Mouse (Mus musculus) brain, embryonic 14.5 days (tissue): ENCODE measurements around the gene Ivd.

Source experiments
- CTCF ChIP-seq: fragments of 200-500 bp; IDR thresholded peaks from 2 replicates; pipeline ENCODE4 v1.5.1; 2012; ENCODE audit warnings: inconsistent platforms, mild to moderate bottlenecking, moderate library complexity, borderline replicate concordance; ENCODE audit not compliant: insufficient read depth, insufficient read length; ENCODE audit errors: extremely low read depth
- POLR2A ChIP-seq: fragments of 200-500 bp; IDR thresholded peaks from 2 replicates; pipeline ENCODE4 v1.6.1; 2012; ENCODE audit warnings: mild to moderate bottlenecking, inconsistent platforms, borderline replicate concordance; ENCODE audit not compliant: poor library complexity, insufficient read depth, insufficient read length, severe bottlenecking; ENCODE audit errors: extremely low read depth

- TF ChIP-seq CTCF, result no peak
- TF ChIP-seq POLR2A, result no peak
Observed at GRCm38 (mm10) chr2:118881019-118881418, 19.3 kb downstream of the Ivd start.
